Mouse (Mus musculus) midbrain, embryonic 15.5 days (tissue): ENCODE measurements around the gene Nploc4. TPM values are rescaled to one million over a fixed set of nuclear protein-coding genes. Genes with fewer than 3 reads are reported as not detected.

ENCODE experiments used
- ATAC-seq: fragments of 200-750 bp; cut with Nextera tagmentation; replicated peaks from 2 replicates; pipeline ENCODE4 v1.8.0; 2017; ENCODE audit warnings: moderate TSS enrichment
- H3K27ac ChIP-seq: fragments of 300-500 bp; sonication (generic); 2 replicates; pipeline ENCODE4 v1.5.1; 2015; ENCODE audit warnings: mild to moderate bottlenecking, inconsistent platforms
- H3K27me3 ChIP-seq: fragments of 300-500 bp; sonication (generic); replicated peaks from 2 replicates; pipeline ENCODE4 v1.6.1; 2015; ENCODE audit warnings: inconsistent platforms
- H3K36me3 ChIP-seq: fragments of 300-500 bp; sonication (generic); replicated peaks from 2 replicates; pipeline ENCODE4 v1.6.1; 2015; ENCODE audit warnings: inconsistent platforms
- H3K4me1 ChIP-seq: fragments of 300-500 bp; sonication (generic); 2 replicates; pipeline ENCODE4 v1.6.1; 2015; ENCODE audit warnings: inconsistent platforms
- H3K4me2 ChIP-seq: fragments of 300-500 bp; sonication (generic); 2 replicates; pipeline ENCODE4 v1.6.1; 2015; ENCODE audit warnings: inconsistent platforms, mild to moderate bottlenecking, moderate library complexity
- H3K4me3 ChIP-seq: fragments of 300-500 bp; sonication (generic); 2 replicates; pipeline ENCODE4 v1.5.1; 2015; ENCODE audit warnings: mild to moderate bottlenecking, inconsistent platforms
- H3K9ac ChIP-seq: fragments of 300-500 bp; sonication (generic); 2 replicates; pipeline ENCODE4 v1.6.1; 2015; ENCODE audit warnings: mild to moderate bottlenecking, inconsistent platforms
- H3K9me3 ChIP-seq: fragments of 300-500 bp; sonication (generic); 2 replicates; pipeline ENCODE4 v1.6.1; 2016; ENCODE audit warnings: inconsistent platforms
- WGBS: fragments of 180-500 bp; shearing (Covaris S2); methylation state at CpG from one replicate; pipeline ENCODE4 v1.1.7; 2015; ENCODE audit warnings: mixed read lengths; 5-methylcytosine and 5-hydroxymethylcytosine counted together
- polyA plus RNA-seq: library from polyadenylated mRNA; unstranded; fragments of >200 nt; fragmentation: Nextera tagmentation; extraction: Ambion mirVana; gene quantifications from 2 replicates; pipeline ENCODE4 v1.2.1, GENCODE M21; 2015

The Nploc4 gene
- polyA plus RNA-seq = 34.2 and 39.1 TPM in 2 replicates

DNA sequence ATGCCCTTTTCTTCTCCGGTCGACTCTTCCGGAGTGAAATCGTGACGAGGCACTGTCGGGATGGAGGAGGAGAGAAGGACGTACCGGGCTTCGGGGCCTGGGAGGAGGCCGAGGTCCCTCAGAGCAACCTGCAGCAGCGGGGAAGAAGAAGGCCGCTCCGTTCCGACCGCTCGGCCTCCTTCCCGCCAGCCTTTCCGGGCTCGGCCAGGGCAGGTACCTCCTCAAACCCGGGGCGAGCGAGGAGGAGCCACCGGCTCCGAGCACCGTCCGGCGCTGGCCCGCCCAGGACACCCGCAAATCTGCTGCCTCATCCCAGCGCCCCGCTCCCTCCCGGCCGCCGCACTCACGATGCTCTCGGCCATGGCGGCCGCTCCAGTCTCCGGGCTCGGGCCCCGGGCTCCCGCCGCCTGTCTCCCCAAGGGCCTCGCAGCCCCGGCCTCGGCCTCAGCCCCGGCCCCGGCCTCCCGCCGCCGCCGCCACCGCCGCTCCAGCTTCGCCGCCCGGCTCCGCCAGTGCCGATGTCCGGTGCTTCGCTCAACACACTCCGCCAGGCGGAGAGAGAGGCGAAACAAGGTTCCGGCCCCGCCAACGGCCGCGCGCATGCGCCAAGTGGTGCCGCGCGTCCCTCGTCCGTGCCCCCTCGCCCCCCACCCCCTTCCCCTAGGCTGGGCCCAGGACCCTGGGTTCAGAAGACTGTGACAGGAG is at the start of gene Nploc4:
Gene Nploc4, minus strand, starts transcription at position 557 of the 705 bp plus-strand sequence.
- Histone ChIP-seq H3K4me2 (peak within 1 kb of the TSS; percentile 72), H3K9me3 (no peaks in the 10 kb centered on the region), H3K27ac (peak within 1 kb of the TSS; percentile 85), H3K4me1 (peaks cover 14% of the 10 kb centered on the region), H3K9ac (peak within 1 kb of the TSS; percentile 98), H3K4me3 (peak within 1 kb of the TSS; percentile 97), H3K27me3 (no peaks in the 10 kb centered on the region), H3K36me3 (peaks cover 8% of the 10 kb centered on the region; the same call in 1 of the 2 replicates)
- ATAC-seq = peak; percentile 78; the same call in 1 of the 2 replicates
- under 1% methylated on average over 75 of the region's 77 CpGs for WGBS

DNA sequence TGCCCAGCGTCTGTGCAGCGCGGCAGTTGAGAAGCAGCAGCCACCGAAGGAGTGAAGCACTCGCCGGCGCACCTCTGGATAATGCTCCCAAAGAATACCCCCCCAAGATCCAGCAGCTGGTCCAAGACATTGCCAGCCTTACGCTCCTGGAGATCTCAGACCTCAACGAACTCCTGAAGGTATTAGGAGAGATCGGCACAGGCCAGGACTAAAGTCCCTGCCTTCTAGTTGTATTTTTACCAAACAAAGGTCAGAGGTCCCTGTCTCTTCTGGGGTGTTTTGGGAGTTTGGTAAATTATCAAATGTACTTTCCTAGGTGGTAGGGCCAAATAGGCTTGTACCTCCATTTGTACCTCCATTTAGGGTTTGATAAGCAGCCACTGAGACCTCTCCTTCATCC is 47.7 kb upstream of the Nploc4 start:
- peak overlapping the region; percentile 90 for H3K4me2 ChIP-seq
- peak overlapping the region; percentile 81 for H3K4me3 ChIP-seq
- H3K27ac ChIP-seq = no peak overlapping the region
- 10% methylated on average over 10 of the region's 10 CpGs for WGBS
- ATAC-seq = no peak
- peaks cover 30% of the 10 kb centered on the region for H3K36me3 ChIP-seq
- H3K9ac ChIP-seq = peak overlapping the region; percentile 93
- no peaks in the 10 kb centered on the region for H3K9me3 ChIP-seq
- H3K27me3 ChIP-seq = no peaks in the 10 kb centered on the region
- peaks cover 24% of the 10 kb centered on the region for H3K4me1 ChIP-seq

DNA sequence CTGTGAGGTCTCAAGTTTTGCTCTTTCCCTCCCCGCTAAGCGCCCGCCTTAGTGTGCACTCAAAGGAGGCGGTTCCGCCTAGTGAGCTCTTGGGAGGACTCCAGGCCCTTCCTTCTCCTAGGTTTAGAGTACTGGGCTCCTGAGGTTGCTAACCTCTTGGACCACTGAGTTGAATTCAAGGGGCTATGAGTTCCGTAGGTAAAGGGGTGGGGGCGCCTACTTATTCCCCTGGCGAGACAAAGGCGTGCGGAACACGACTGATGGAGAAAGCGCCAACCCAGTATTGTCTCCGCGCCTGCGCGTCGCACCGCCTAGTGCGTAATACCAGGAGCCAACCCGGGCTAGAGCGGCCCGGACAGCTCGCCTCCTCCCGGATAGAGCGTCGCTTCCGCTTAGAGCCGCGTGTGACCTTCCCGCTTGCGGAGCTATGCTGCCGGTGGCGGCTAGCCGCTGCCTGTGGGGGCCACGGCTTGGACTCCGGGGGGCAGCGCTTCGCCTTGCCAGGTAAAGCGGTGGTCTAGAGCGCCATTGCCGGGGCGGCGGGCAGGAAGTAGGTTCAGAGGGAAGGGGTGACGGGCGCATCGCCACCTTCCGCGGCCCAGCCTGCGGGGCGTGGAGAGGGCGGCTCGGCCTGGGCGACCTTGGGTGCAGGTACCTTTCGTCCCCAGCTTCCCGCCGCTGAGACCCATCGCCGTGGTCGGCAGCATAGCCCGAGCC is 46.9 kb upstream of the Nploc4 start, which contains the start of gene Mrpl12:
Gene Mrpl12, plus strand, starts transcription at position 349 of the 717 bp plus-strand sequence.
- peaks cover 36% of the 10 kb centered on the region for H3K36me3 ChIP-seq
- peak within 1 kb of the TSS; percentile 93 for H3K9ac ChIP-seq
- WGBS = under 1% methylated on average over 60 of the region's 60 CpGs
- H3K9me3 ChIP-seq = no peaks in the 10 kb centered on the region
- H3K4me2 ChIP-seq = peak within 1 kb of the TSS; percentile 90
- peaks cover 22% of the 10 kb centered on the region for H3K4me1 ChIP-seq
- H3K27ac ChIP-seq = peak within 1 kb of the TSS; percentile 87
- peak within 1 kb of the TSS; percentile 81 for H3K4me3 ChIP-seq
- H3K27me3 ChIP-seq = no peaks in the 10 kb centered on the region
- ATAC-seq = peak; percentile 95

DNA sequence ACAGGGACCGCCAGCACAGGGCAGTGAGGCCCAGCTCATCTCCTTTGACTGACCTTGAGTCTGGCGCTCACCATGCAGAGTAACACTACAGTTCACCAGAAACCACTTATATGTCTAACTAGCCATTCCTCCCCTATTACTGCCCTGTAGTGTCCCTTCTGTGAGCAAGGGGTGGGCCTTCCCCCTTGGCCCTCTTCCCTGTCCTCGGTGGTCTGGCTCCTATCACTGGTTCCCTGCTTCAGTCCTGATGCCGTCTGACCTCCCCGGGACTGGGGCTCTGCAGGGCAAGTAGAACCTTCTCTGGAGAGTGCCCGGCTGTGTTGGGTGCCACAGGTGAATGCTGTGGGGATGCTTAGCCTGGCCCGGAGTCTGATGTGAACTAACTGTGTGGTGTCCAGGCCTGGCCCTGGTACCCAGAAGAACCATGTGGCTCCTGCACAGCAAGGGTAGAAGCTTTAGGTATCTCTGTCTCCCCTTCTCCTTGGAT is 46.0 kb upstream of the Nploc4 start:
- H3K4me2 ChIP-seq = peak overlapping the region; percentile 90
- H3K36me3 ChIP-seq = peaks cover 43% of the 10 kb centered on the region
- 0 out of 2 replicates have a peak, but pooled peaks have one; percentile 13 for ATAC-seq
- H3K9ac ChIP-seq = peak overlapping the region; percentile 75; the same call in 1 of the 2 replicates
- peak overlapping the region; percentile 81 for H3K4me3 ChIP-seq
- no peaks in the 10 kb centered on the region for H3K9me3 ChIP-seq
- peaks cover 21% of the 10 kb centered on the region for H3K4me1 ChIP-seq
- H3K27me3 ChIP-seq = no peaks in the 10 kb centered on the region
- WGBS = 92% methylated on average over 7 of the region's 7 CpGs
- H3K27ac ChIP-seq = peak overlapping the region; percentile 87

DNA sequence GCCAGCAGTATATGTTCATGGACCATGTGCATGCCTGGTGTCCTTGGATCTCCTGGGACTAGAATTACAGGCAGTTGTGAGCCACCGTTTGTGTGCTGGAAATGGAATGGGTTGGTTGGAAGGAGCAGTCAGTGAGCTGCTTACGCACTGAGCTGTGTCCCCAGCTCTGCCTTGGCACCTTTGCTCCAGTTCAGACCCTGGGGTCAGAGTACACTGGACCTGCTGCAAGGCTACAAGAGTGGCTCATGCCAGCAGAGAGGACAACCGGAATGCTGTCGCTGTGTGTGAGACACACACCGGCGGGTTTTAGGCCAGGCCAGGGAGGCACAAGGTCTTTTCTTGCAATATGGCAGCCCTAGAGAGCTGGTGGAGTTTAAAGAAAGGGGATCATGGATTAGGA is 34.5 kb upstream of the Nploc4 start:
- H3K4me1 ChIP-seq = peaks cover 19% of the 10 kb centered on the region
- no peak for ATAC-seq
- no peak overlapping the region for H3K27ac ChIP-seq
- no peaks in the 10 kb centered on the region for H3K27me3 ChIP-seq
- H3K36me3 ChIP-seq = peaks cover 70% of the 10 kb centered on the region
- H3K4me3 ChIP-seq = no peak overlapping the region
- no peak overlapping the region for H3K9ac ChIP-seq
- no peak overlapping the region for H3K4me2 ChIP-seq
- no peaks in the 10 kb centered on the region for H3K9me3 ChIP-seq
- WGBS = 93% methylated on average over 6 of the region's 6 CpGs

DNA sequence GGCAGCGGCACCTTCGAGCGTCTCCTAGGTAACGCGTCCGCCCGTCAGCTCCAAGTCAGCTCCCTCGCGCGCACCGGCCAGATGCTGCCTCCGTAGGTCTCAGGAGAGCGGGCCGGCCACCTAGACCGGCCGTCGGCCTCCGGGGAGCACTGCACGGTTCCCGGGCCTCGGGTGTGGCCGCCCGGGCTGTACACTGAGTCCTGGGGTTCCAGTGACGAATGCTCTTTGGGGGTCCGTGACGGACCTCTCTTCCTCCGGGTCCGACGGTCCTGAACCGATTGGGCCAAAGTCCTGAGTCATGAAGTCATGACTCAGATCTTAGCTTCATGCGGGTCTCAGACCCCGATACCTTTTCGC is 30.2 kb upstream of the Nploc4 start:
- H3K36me3 ChIP-seq = peaks cover 33% of the 10 kb centered on the region
- H3K4me2 ChIP-seq = peak overlapping the region; percentile 85
- H3K9ac ChIP-seq = peak overlapping the region; percentile 79
- no peaks in the 10 kb centered on the region for H3K27me3 ChIP-seq
- peak overlapping the region; percentile 73 for H3K27ac ChIP-seq
- under 1% methylated on average over 33 of the region's 33 CpGs for WGBS
- H3K4me1 ChIP-seq = peaks cover 35% of the 10 kb centered on the region
- H3K9me3 ChIP-seq = no peaks in the 10 kb centered on the region
- peak overlapping the region; percentile 78 for H3K4me3 ChIP-seq
- ATAC-seq = no peak

DNA sequence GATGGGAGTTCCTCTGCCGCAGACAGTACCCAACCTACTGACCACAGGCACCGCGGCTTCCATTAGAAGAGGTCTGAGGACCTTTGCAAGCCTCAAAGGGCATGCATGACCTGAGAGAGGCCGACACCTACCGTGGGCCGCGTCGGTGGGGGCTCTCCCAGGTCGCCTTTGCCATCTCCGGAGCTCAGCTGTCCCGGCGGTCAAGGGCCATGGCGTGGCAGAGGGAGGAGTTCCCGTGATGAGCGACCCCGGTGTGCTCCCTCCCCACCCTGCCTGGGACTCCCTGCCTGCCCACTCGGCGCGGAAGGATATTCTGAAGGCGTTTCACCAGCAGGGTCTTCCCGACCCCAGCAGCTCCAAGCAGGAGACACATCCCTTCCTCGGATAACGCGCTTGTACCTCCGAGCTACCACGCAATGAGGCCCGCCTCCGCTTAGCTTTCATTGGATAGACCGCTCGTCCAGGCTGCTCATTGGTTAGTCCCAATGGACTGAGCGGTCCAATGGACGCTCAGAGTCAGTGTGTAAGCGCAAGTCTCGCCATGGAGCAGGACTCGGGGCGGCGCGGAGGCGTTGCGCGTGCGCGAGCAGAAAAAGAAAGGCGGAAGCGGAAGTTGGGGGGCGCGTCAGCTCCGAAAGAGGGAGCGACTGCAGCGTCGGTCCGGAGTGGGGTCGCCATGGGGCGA is 29.7 kb upstream of the Nploc4 start, which contains the start of gene Arl16:
Gene Arl16, minus strand, starts transcription at position 557 of the 685 bp plus-strand sequence.
- H3K27me3 ChIP-seq = no peaks in the 10 kb centered on the region
- peak within 1 kb of the TSS; percentile 88 for H3K27ac ChIP-seq
- H3K36me3 ChIP-seq = peaks cover 32% of the 10 kb centered on the region
- WGBS = under 1% methylated on average over 54 of the region's 54 CpGs
- peak within 1 kb of the TSS; percentile 92 for H3K9ac ChIP-seq
- ATAC-seq = peak; percentile 100
- H3K4me1 ChIP-seq = peaks cover 35% of the 10 kb centered on the region
- peak within 1 kb of the TSS; percentile 78 for H3K4me3 ChIP-seq
- H3K9me3 ChIP-seq = no peaks in the 10 kb centered on the region
- peak within 1 kb of the TSS; percentile 85 for H3K4me2 ChIP-seq

DNA sequence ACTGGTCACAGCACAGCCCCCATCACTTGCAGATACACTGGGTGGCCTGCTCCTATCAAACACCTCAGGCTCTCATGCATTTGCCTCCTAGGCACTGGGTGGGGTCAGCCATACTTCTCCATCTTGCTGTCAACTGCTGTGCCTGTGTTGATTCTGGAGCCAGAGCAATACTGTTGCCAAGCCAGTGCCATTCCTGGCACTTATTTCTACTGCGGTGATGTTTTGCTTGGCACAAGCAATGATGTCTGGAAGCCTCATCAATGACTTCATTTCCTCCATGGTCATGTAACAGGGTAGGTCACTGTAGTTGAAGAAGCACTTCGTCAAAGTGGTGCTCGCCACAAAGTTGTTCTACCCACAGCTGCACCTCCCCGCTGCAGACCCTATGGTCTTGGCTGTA is 28.0 kb upstream of the Nploc4 start:
- Histone ChIP-seq H3K36me3 (peaks cover 31% of the 10 kb centered on the region), H3K9me3 (no peaks in the 10 kb centered on the region), H3K4me1 (peaks cover 35% of the 10 kb centered on the region), H3K4me3 (no peak overlapping the region), H3K9ac (no peak overlapping the region), H3K27me3 (no peaks in the 10 kb centered on the region), H3K4me2 (no peak overlapping the region), H3K27ac (no peak overlapping the region)
- 95% methylated on average over 4 of the region's 4 CpGs for WGBS
- ATAC-seq = no peak

DNA sequence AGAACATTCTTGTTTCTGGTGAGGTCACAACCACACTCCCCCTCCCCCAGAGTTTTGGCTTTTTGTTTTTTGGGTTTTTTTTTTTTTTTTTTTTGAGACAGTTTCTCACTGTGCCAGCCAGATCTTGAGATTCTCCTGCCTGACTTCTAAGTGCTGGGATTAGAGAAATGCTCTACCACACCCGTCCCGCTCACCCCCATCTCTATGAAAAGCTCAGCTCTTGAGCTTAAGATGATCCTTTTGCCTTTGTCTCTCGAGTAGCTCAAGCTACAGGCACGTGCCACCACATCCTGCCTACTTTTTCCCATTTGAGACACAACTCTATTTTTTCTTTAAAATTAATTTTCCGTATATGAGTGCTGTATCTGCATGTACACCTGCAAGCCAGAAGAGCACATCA is 26.9 kb upstream of the Nploc4 start:
- H3K27ac ChIP-seq = no peak overlapping the region

DNA sequence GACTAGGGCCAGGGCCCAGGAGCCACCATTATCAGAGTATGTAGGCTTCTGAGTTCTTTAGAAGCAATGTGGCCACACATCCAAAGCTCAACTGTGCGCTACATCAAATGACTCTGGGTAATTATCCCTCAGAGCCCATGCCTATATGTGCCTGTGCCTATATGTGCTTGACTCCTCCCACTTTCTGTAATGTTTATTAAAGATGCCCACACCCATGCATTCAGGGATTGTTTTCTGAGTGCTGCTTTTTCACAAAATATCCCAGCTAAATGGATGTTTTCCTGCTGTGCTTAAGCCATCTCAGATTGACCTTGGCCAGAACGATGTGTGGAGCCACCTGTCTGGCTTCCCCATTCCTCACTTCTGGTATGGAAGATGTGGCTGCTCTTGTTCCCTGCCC is 26.0 kb upstream of the Nploc4 start:
- H3K4me2 ChIP-seq = no peak overlapping the region
- H3K9ac ChIP-seq = no peak overlapping the region
- H3K27me3 ChIP-seq = no peaks in the 10 kb centered on the region
- no peak overlapping the region for H3K4me3 ChIP-seq
- H3K4me1 ChIP-seq = peaks cover 34% of the 10 kb centered on the region
- peaks cover 20% of the 10 kb centered on the region; the same call in 1 of the 2 replicates for H3K36me3 ChIP-seq
- H3K9me3 ChIP-seq = no peaks in the 10 kb centered on the region
- WGBS = 89% methylated on average over 2 of the region's 2 CpGs
- no peak for ATAC-seq
- no peak overlapping the region for H3K27ac ChIP-seq

More for the DNA sequence above, 26.9 kb upstream of the Nploc4 start:
- Histone ChIP-seq H3K27me3 (no peaks in the 10 kb centered on the region), H3K4me1 (peaks cover 34% of the 10 kb centered on the region), H3K36me3 (peaks cover 20% of the 10 kb centered on the region; the same call in 1 of the 2 replicates), H3K9ac (no peak overlapping the region), H3K9me3 (no peaks in the 10 kb centered on the region), H3K4me3 (no peak overlapping the region), H3K4me2 (no peak overlapping the region)
- no peak for ATAC-seq
- WGBS = 81% methylated on average over 5 of the region's 5 CpGs

DNA sequence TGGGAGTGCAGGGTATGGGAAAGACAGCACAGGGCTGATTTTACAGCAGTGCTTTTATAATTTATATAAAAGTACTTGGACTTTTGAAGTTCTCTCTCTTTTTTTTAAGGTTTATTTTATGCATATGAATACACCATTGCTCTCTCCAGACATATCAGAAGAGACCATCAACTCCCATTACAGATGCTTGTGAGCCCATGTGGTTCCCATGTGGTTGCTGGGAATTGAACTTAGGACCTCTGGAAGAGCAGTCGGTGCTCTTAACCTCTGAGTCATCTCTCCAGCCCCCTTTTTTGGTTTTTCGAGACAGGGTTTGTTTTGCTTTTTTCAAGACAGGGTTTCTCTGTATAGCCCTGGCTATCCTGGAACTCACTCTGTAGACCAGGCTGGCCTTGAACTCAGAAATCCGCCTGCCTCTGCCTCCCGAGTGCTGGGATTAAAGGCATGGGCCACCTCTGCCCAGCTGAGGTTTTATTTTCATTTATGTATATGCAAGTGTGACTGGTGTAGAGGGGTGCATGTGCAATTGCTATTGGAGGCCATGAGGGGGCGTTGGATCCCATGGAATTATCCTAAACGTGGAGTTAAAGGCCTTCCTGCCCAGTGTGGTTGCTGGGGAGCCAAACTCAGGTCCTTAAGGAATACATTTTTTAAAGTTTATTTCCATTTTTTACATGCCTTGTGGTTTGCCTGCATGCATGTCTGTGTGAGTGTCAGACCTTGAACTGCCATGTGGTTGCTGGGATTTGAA is 21.5 kb upstream of the Nploc4 start:
- Histone ChIP-seq H3K36me3 (peaks cover 20% of the 10 kb centered on the region; the same call in 1 of the 2 replicates), H3K27ac (no peak overlapping the region), H3K9me3 (no peaks in the 10 kb centered on the region), H3K4me1 (peaks cover 22% of the 10 kb centered on the region), H3K4me3 (peak overlapping the region; percentile 59), H3K4me2 (peak overlapping the region; percentile 91), H3K27me3 (no peaks in the 10 kb centered on the region), H3K9ac (peak overlapping the region; percentile 87)
- WGBS = 69% methylated on average over 6 of the region's 6 CpGs
- no peak for ATAC-seq
